Mouse (Mus musculus): Measurements from ENCODE around the gene Tspan9. TPM values are rescaled to one million over a fixed set of nuclear protein-coding genes. Genes with fewer than 3 reads are reported as not detected.

Gene Tspan9
- polyA plus RNA-seq, 1 experiment from 2014 or later, result 62.6 TPM

- Histone ChIP-seq H3K36me3 (ENCODE audit: control insufficient read depth, insufficient read depth, low read length) (no peaks in the 10 kb centered on the region), H3K4me3 (ENCODE audit: low read length) (no peak overlapping the region), H3K27me3 (replicated peaks; ENCODE audit: control insufficient read depth, insufficient read depth, low read length) (no peaks in the 10 kb centered on the region), H3K27ac (ENCODE audit: low read depth, low read length) (no peak overlapping the region), H3K9ac (ENCODE audit: low read depth, low read length) (no peak overlapping the region), H3K4me2 (ENCODE audit: low read length) (no peak overlapping the region), H3K4me1 (ENCODE audit: control insufficient read depth, insufficient read depth, low read depth, low read length) (peaks cover 38% of the 10 kb centered on the region), H3K9me3 (ENCODE audit: control insufficient read depth, low read length) (no peaks in the 10 kb centered on the region)
- no peak for ATAC-seq
- 56% methylated on average over 17 of the region's 17 CpGs for WGBS
Measured at GRCm38 (mm10) chr6:128011781-128012180, 131.6 kb downstream of the Tspan9 start.

- Histone ChIP-seq H3K27ac (ENCODE audit: low read depth, low read length) (no peak overlapping the region), H3K4me3 (ENCODE audit: low read length) (no peak overlapping the region), H3K27me3 (replicated peaks; ENCODE audit: control insufficient read depth, insufficient read depth, low read length) (no peaks in the 10 kb centered on the region), H3K4me2 (ENCODE audit: low read length) (no peak overlapping the region), H3K4me1 (ENCODE audit: control insufficient read depth, insufficient read depth, low read depth, low read length) (peaks cover 38% of the 10 kb centered on the region), H3K9me3 (ENCODE audit: control insufficient read depth, low read length) (no peaks in the 10 kb centered on the region), H3K36me3 (ENCODE audit: control insufficient read depth, insufficient read depth, low read length) (no peaks in the 10 kb centered on the region), H3K9ac (ENCODE audit: low read depth, low read length) (no peak overlapping the region)
- 0 out of 2 replicates have a peak, but pooled peaks have one; percentile 5 for ATAC-seq
- whole genome bisulfite sequencing, result 73% methylated on average over 13 of the region's 13 CpGs
Measured at GRCm38 (mm10) chr6:128011071-128011477, 132.3 kb downstream of the Tspan9 start.

GRCm38 (mm10) chr6:128010135-128010971 lies 133.0 kb downstream of the Tspan9 start:
- no peaks in the 10 kb centered on the region for H3K9me3 ChIP-seq (ENCODE audit: control insufficient read depth, low read length)
- H3K4me1 ChIP-seq (ENCODE audit: control insufficient read depth, insufficient read depth, low read depth, low read length), result peaks cover 32% of the 10 kb centered on the region
- 44% methylated on average over 11 of the region's 11 CpGs for WGBS
- no peak overlapping the region for H3K9ac ChIP-seq (ENCODE audit: low read depth, low read length)
- 0 out of 2 replicates have a peak overlapping the region, but pooled peaks have one; percentile 3 for H3K27ac ChIP-seq (ENCODE audit: low read depth, low read length)
- 0 out of 2 replicates have a peak, but pooled peaks have one; percentile 9 for ATAC-seq
- no peaks in the 10 kb centered on the region for H3K36me3 ChIP-seq (ENCODE audit: control insufficient read depth, insufficient read depth, low read length)
- H3K4me2 ChIP-seq (ENCODE audit: low read length), result no peak overlapping the region
- no peaks in the 10 kb centered on the region for H3K27me3 ChIP-seq (replicated peaks; ENCODE audit: control insufficient read depth, insufficient read depth, low read length)
- H3K4me3 ChIP-seq (ENCODE audit: low read length), result no peak overlapping the region

GRCm38 (mm10) chr6:128007982-128008562 lies 135.3 kb downstream of the Tspan9 start:
- H3K27me3 ChIP-seq (replicated peaks; ENCODE audit: control insufficient read depth, insufficient read depth, low read length), result no peaks in the 10 kb centered on the region
- no peaks in the 10 kb centered on the region for H3K36me3 ChIP-seq (ENCODE audit: control insufficient read depth, insufficient read depth, low read length)
- peaks cover 38% of the 10 kb centered on the region for H3K4me1 ChIP-seq (ENCODE audit: control insufficient read depth, insufficient read depth, low read depth, low read length)
- no peak overlapping the region for H3K4me3 ChIP-seq (ENCODE audit: low read length)
- no peak for ATAC-seq
- no peak overlapping the region for H3K9ac ChIP-seq (ENCODE audit: low read depth, low read length)
- no peak overlapping the region for H3K27ac ChIP-seq (ENCODE audit: low read depth, low read length)
- WGBS, result 66% methylated on average over 5 of the region's 5 CpGs
- H3K9me3 ChIP-seq (ENCODE audit: control insufficient read depth, low read length), result no peaks in the 10 kb centered on the region
- H3K4me2 ChIP-seq (ENCODE audit: low read length), result no peak overlapping the region

GRCm38 (mm10) chr6:128007241-128007701 lies 136.1 kb downstream of the Tspan9 start:
- H3K9me3 ChIP-seq (ENCODE audit: control insufficient read depth, low read length), result no peaks in the 10 kb centered on the region
- no peak overlapping the region for H3K9ac ChIP-seq (ENCODE audit: low read depth, low read length)
- no peaks in the 10 kb centered on the region for H3K27me3 ChIP-seq (replicated peaks; ENCODE audit: control insufficient read depth, insufficient read depth, low read length)
- ATAC-seq, result 0 out of 2 replicates have a peak, but pooled peaks have one; percentile 21
- no peak overlapping the region for H3K4me3 ChIP-seq (ENCODE audit: low read length)
- peaks cover 34% of the 10 kb centered on the region for H3K4me1 ChIP-seq (ENCODE audit: control insufficient read depth, insufficient read depth, low read depth, low read length)
- 65% methylated on average over 12 of the region's 12 CpGs for WGBS
- H3K4me2 ChIP-seq (ENCODE audit: low read length), result no peak overlapping the region
- H3K27ac ChIP-seq (ENCODE audit: low read depth, low read length), result no peak overlapping the region
- H3K36me3 ChIP-seq (ENCODE audit: control insufficient read depth, insufficient read depth, low read length), result no peaks in the 10 kb centered on the region

- 28% methylated on average over 8 of the region's 8 CpGs for WGBS
- Histone ChIP-seq H3K36me3 (ENCODE audit: control insufficient read depth, insufficient read depth, low read length) (no peaks in the 10 kb centered on the region), H3K4me1 (ENCODE audit: control insufficient read depth, insufficient read depth, low read depth, low read length) (peaks cover 33% of the 10 kb centered on the region), H3K4me2 (ENCODE audit: low read length) (no peak overlapping the region), H3K9ac (ENCODE audit: low read depth, low read length) (no peak overlapping the region), H3K27ac (ENCODE audit: low read depth, low read length) (no peak overlapping the region), H3K27me3 (replicated peaks; ENCODE audit: control insufficient read depth, insufficient read depth, low read length) (no peaks in the 10 kb centered on the region), H3K9me3 (ENCODE audit: control insufficient read depth, low read length) (no peaks in the 10 kb centered on the region), H3K4me3 (ENCODE audit: low read length) (no peak overlapping the region)
- no peak for ATAC-seq
Measured at GRCm38 (mm10) chr6:128006156-128006555, 137.2 kb downstream of the Tspan9 start.

- no peak for ATAC-seq
- WGBS, result 67% methylated on average over 16 of the region's 16 CpGs
- no peaks in the 10 kb centered on the region for H3K9me3 ChIP-seq (ENCODE audit: control insufficient read depth, low read length)
- H3K4me3 ChIP-seq (ENCODE audit: low read length), result no peak overlapping the region
- no peaks in the 10 kb centered on the region for H3K36me3 ChIP-seq (ENCODE audit: control insufficient read depth, insufficient read depth, low read length)
- H3K27ac ChIP-seq (ENCODE audit: low read depth, low read length), result no peak overlapping the region
- H3K27me3 ChIP-seq (replicated peaks; ENCODE audit: control insufficient read depth, insufficient read depth, low read length), result no peaks in the 10 kb centered on the region
- no peak overlapping the region for H3K4me2 ChIP-seq (ENCODE audit: low read length)
- no peak overlapping the region for H3K9ac ChIP-seq (ENCODE audit: low read depth, low read length)
- peaks cover 21% of the 10 kb centered on the region for H3K4me1 ChIP-seq (ENCODE audit: control insufficient read depth, insufficient read depth, low read depth, low read length)
Measured at GRCm38 (mm10) chr6:128004544-128004943, 138.8 kb downstream of the Tspan9 start.

GRCm38 (mm10) chr6:128003542-128003941 lies 139.9 kb downstream of the Tspan9 start:
- Histone ChIP-seq H3K27me3 (replicated peaks; ENCODE audit: control insufficient read depth, insufficient read depth, low read length) (no peaks in the 10 kb centered on the region), H3K36me3 (ENCODE audit: control insufficient read depth, insufficient read depth, low read length) (no peaks in the 10 kb centered on the region), H3K9ac (ENCODE audit: low read depth, low read length) (no peak overlapping the region), H3K27ac (ENCODE audit: low read depth, low read length) (peak overlapping the region; percentile 23; the same call in 1 of the 2 replicates), H3K4me2 (ENCODE audit: low read length) (no peak overlapping the region), H3K9me3 (ENCODE audit: control insufficient read depth, low read length) (no peaks in the 10 kb centered on the region), H3K4me1 (ENCODE audit: control insufficient read depth, insufficient read depth, low read depth, low read length) (peaks cover 25% of the 10 kb centered on the region), H3K4me3 (ENCODE audit: low read length) (no peak overlapping the region)
- no peak for ATAC-seq
- 47% methylated on average over 5 of the region's 5 CpGs for WGBS

GRCm38 (mm10) chr6:128002667-128003066 lies 140.7 kb downstream of the Tspan9 start:
- 85% methylated on average over 4 of the region's 4 CpGs for WGBS
- H3K4me2 ChIP-seq (ENCODE audit: low read length), result no peak overlapping the region
- no peak for ATAC-seq

More at GRCm38 (mm10) chr6:128002667-128003066, 140.7 kb downstream of the Tspan9 start:
- no peak overlapping the region for H3K27ac ChIP-seq (ENCODE audit: low read depth, low read length)
- H3K27me3 ChIP-seq (replicated peaks; ENCODE audit: control insufficient read depth, insufficient read depth, low read length), result no peaks in the 10 kb centered on the region
- H3K4me3 ChIP-seq (ENCODE audit: low read length), result no peak overlapping the region
- no peaks in the 10 kb centered on the region for H3K36me3 ChIP-seq (ENCODE audit: control insufficient read depth, insufficient read depth, low read length)
- no peak overlapping the region for H3K9ac ChIP-seq (ENCODE audit: low read depth, low read length)
- peaks cover 23% of the 10 kb centered on the region for H3K4me1 ChIP-seq (ENCODE audit: control insufficient read depth, insufficient read depth, low read depth, low read length)
- H3K9me3 ChIP-seq (ENCODE audit: control insufficient read depth, low read length), result no peaks in the 10 kb centered on the region
